In the genomic region with DNA sequence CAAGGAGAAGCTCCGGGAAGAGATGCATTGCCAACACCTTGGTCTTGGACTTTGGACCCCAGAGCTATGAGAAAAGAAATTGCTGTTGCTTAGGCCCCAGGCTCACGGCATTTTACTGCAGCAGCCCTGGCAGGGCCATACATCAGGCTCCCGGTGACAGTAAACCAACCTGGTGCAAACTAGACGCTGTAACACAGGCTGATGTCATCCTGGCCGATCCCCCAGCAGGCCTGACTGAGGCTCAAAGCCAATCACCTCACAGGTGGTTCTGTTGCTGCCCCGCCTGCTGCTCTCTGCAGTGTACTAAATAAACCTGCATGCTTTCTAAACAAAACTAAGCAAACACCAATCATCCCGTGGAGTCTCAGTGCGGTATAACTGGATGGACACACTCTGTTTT, we compare ENCODE assay signal across 10 mouse cellular contexts. TPM values are rescaled to one million over a fixed set of nuclear protein-coding genes. Genes with fewer than 3 reads are reported as not detected.
DNase-seq lines count a peak whose midpoint lies in the region; ATAC-seq and TF ChIP-seq lines count a peak whose summit lies in the region.
"Had no signal": no experiment of that assay in that cellular context is flagged by ENCODE, and none has a peak within 500 bp of the region (broad histone marks: within the 10 kb centered on the region; RNA-seq: fewer than 3 reads in every experiment).

No protein-coding gene starts in this region.

- no peaks in the 10 kb centered on the region for H3K27me3 ChIP-seq in cerebellum, adult 2 months (ENCODE audit: control insufficient read depth, insufficient read depth, low read length)
- no peaks in the 10 kb centered on the region for H3K27me3 ChIP-seq in limb, embryonic 15.5 days
- H3K27me3 ChIP-seq in forebrain, postnatal 0 days (ENCODE audit: insufficient read depth, low read length): no peaks in the 10 kb centered on the region
- H3K27me3 ChIP-seq: midbrain, embryonic 12.5 days had no signal

- peak; percentile 50 to 66 for DNase-seq in cerebellum, adult 2 months
- peak; percentile 32 for DNase-seq in kidney, adult 9 months
- DNase-seq in kidney, postnatal 36 days: no peak
- DNase-seq in forebrain, postnatal 0 days: no peak
- no peak for DNase-seq in thymus, postnatal 0 days (ENCODE audit: low spot score)

- H3K27ac ChIP-seq in cerebellum, adult 2 months (ENCODE audit: insufficient read depth, low read length): no peak overlapping the region
- peak overlapping the region; percentile 17 for H3K27ac ChIP-seq in embryonic fibroblast, embryonic 13.5 days (ENCODE audit: insufficient read depth, low read length)
- peak overlapping the region; percentile 51 for H3K27ac ChIP-seq in limb, embryonic 15.5 days
- no peak overlapping the region for H3K27ac ChIP-seq in forebrain, postnatal 0 days (ENCODE audit: low read depth, low read length)
- H3K27ac ChIP-seq: left cerebral cortex, adult 2 months; midbrain, embryonic 12.5 days had no signal

- H3K36me3 ChIP-seq in limb, embryonic 15.5 days: no peaks in the 10 kb centered on the region
- H3K36me3 ChIP-seq in forebrain, postnatal 0 days (ENCODE audit: insufficient read depth): no peaks in the 10 kb centered on the region
- H3K36me3 ChIP-seq: midbrain, embryonic 12.5 days had no signal

- no peak overlapping the region for H3K4me3 ChIP-seq in cerebellum, adult 2 months (replicated peaks; ENCODE audit: insufficient read depth, low read depth, low read length)
- no peak overlapping the region for H3K4me3 ChIP-seq in embryonic fibroblast, embryonic 13.5 days (ENCODE audit: insufficient read depth, low read length)
- H3K4me3 ChIP-seq in limb, embryonic 15.5 days: no peak overlapping the region
- H3K4me3 ChIP-seq in forebrain, postnatal 0 days (ENCODE audit: low read depth, low read length): no peak overlapping the region
- H3K4me3 ChIP-seq: left cerebral cortex, adult 2 months; midbrain, embryonic 12.5 days had no signal

- WGBS in cerebellum, adult 2 months: 29% methylated on average over 8 of the region's 8 CpGs
- WGBS in limb, embryonic 15.5 days: 28% methylated on average over 8 of the region's 8 CpGs
- 66% methylated on average over 8 of the region's 8 CpGs for WGBS in forebrain, postnatal 0 days

- TF ChIP-seq POLR2A in cerebellum, adult 2 months (IDR thresholded peaks at IDR 0.05; ENCODE audit: borderline replicate concordance, insufficient read depth, low read length): no peak
- no peak for TF ChIP-seq POLR2A in embryonic fibroblast, embryonic 13.5 days (IDR thresholded peaks at IDR 0.05; ENCODE audit: low read depth, low read length)

- H3K9ac ChIP-seq in limb, embryonic 15.5 days: no peak overlapping the region
- no peak overlapping the region for H3K9ac ChIP-seq in forebrain, postnatal 0 days
- H3K9ac ChIP-seq: midbrain, embryonic 12.5 days had no signal

- ATAC-seq in cerebellum, adult (ENCODE audit: insufficient number of reproducible peaks, low FRiP score, low TSS enrichment): no peak
- ATAC-seq in limb, embryonic 15.5 days (ENCODE audit: insufficient number of reproducible peaks, low FRiP score, low TSS enrichment, low read depth): no peak
- no peak for ATAC-seq in forebrain, postnatal 0 days

- H3K4me2 ChIP-seq in limb, embryonic 15.5 days: no peak overlapping the region
- no peak overlapping the region for H3K4me2 ChIP-seq in forebrain, postnatal 0 days (ENCODE audit: low read depth)
- H3K4me2 ChIP-seq: midbrain, embryonic 12.5 days had no signal

- TF ChIP-seq CTCF in cerebellum, adult 2 months (IDR thresholded peaks at IDR 0.05; ENCODE audit: borderline replicate concordance, insufficient read depth, low read depth, low read length): no peak
- TF ChIP-seq CTCF in embryonic fibroblast, embryonic 13.5 days (IDR thresholded peaks at IDR 0.05; ENCODE audit: borderline replicate concordance, insufficient read depth, low read length): no peak
- no peak for TF ChIP-seq CTCF in forebrain, postnatal 0 days (IDR thresholded peaks at IDR 0.05; ENCODE audit: low read depth)

- no peaks in the 10 kb centered on the region for H3K9me3 ChIP-seq in limb, embryonic 15.5 days
- no peaks in the 10 kb centered on the region for H3K9me3 ChIP-seq in forebrain, postnatal 0 days (ENCODE audit: low read length)
- H3K9me3 ChIP-seq: midbrain, embryonic 12.5 days had no signal

- peaks cover 10% of the 10 kb centered on the region; the same call in 1 of the 2 replicates for H3K4me1 ChIP-seq in cerebellum, adult 2 months (ENCODE audit: control insufficient read depth, insufficient read depth, low read length)
- peaks cover 51% of the 10 kb centered on the region for H3K4me1 ChIP-seq in embryonic fibroblast, embryonic 13.5 days (ENCODE audit: control insufficient read depth, insufficient read depth, low read length)
- peaks cover 49% of the 10 kb centered on the region for H3K4me1 ChIP-seq in limb, embryonic 15.5 days
- H3K4me1 ChIP-seq in forebrain, postnatal 0 days (ENCODE audit: insufficient read depth): no peaks in the 10 kb centered on the region

RNA-seq across cellular contexts. Expression of a gene that starts 9.1 kb away (rescaled TPM):
- polyA plus RNA-seq in cerebellum, adult 2 months (2012; rRNA removed): 18.1 and 20.9 TPM in 2 replicates
- 76.8 and 82.4 TPM in 2 replicates for polyA plus RNA-seq in embryonic fibroblast, embryonic 13.5 days (2011; ENCODE audit: insufficient read length, low read depth, missing spikeins)
- polyA plus RNA-seq in limb, embryonic 15.5 days (2015; fragmentation: Nextera tagmentation; extraction: Ambion mirVana): 17.1 and 18.6 TPM in 2 replicates
- total RNA-seq in forebrain, postnatal 0 days (2014; rRNA removed): 9.8 TPM in 2 replicates
- polyA plus RNA-seq in forebrain, postnatal 0 days (2015; fragmentation: Nextera tagmentation; extraction: Ambion mirVana): 11.7 and 16.0 TPM in 2 replicates
- polyA plus RNA-seq in thymus, postnatal 0 days (2015; fragmentation: Nextera tagmentation; extraction: Ambion mirVana): 4.8 and 5.0 TPM in 2 replicates

RNA-seq across cellular contexts. Expression of a gene that starts 24.4 kb away (rescaled TPM):
- 27.3 and 27.8 TPM in 2 replicates for polyA plus RNA-seq in cerebellum, adult 2 months (2012; rRNA removed)
- 20.4 and 22.4 TPM in 2 replicates for polyA plus RNA-seq in embryonic fibroblast, embryonic 13.5 days (2011; ENCODE audit: insufficient read length, low read depth, missing spikeins)
- 70.4 and 76.0 TPM in 2 replicates for polyA plus RNA-seq in limb, embryonic 15.5 days (2015; fragmentation: Nextera tagmentation; extraction: Ambion mirVana)
- total RNA-seq in forebrain, postnatal 0 days (2014; rRNA removed): 40.3 and 55.4 TPM in 2 replicates
- polyA plus RNA-seq in forebrain, postnatal 0 days (2015; fragmentation: Nextera tagmentation; extraction: Ambion mirVana): 54.2 and 69.3 TPM in 2 replicates
- 139 and 143 TPM in 2 replicates for polyA plus RNA-seq in thymus, postnatal 0 days (2015; fragmentation: Nextera tagmentation; extraction: Ambion mirVana)

RNA-seq across cellular contexts. Expression of a gene that starts 24.5 kb away (rescaled TPM):
- polyA plus RNA-seq in cerebellum, adult 2 months (2012; rRNA removed): 33.0 and 34.8 TPM in 2 replicates
- 37.1 and 38.7 TPM in 2 replicates for polyA plus RNA-seq in embryonic fibroblast, embryonic 13.5 days (2011; ENCODE audit: insufficient read length, low read depth, missing spikeins)
- polyA plus RNA-seq in limb, embryonic 15.5 days (2015; fragmentation: Nextera tagmentation; extraction: Ambion mirVana): 83.4 and 86.0 TPM in 2 replicates
- 41.4 and 55.9 TPM in 2 replicates for total RNA-seq in forebrain, postnatal 0 days (2014; rRNA removed)
- polyA plus RNA-seq in forebrain, postnatal 0 days (2015; fragmentation: Nextera tagmentation; extraction: Ambion mirVana): 48.1 and 50.1 TPM in 2 replicates
- 58.6 and 62.2 TPM in 2 replicates for polyA plus RNA-seq in thymus, postnatal 0 days (2015; fragmentation: Nextera tagmentation; extraction: Ambion mirVana)

RNA-seq across cellular contexts. Expression of a gene that starts 33.5 kb away (rescaled TPM):
- 33.0 and 34.2 TPM in 2 replicates for polyA plus RNA-seq in cerebellum, adult 2 months (2012; rRNA removed)
- polyA plus RNA-seq in embryonic fibroblast, embryonic 13.5 days (2011; ENCODE audit: insufficient read length, low read depth, missing spikeins): 30.7 and 36.6 TPM in 2 replicates
- polyA plus RNA-seq in limb, embryonic 15.5 days (2015; fragmentation: Nextera tagmentation; extraction: Ambion mirVana): 41.4 and 48.0 TPM in 2 replicates
- total RNA-seq in forebrain, postnatal 0 days (2014; rRNA removed): 29.9 and 38.2 TPM in 2 replicates
- 46.8 and 52.4 TPM in 2 replicates for polyA plus RNA-seq in forebrain, postnatal 0 days (2015; fragmentation: Nextera tagmentation; extraction: Ambion mirVana)
- 32.6 and 35.3 TPM in 2 replicates for polyA plus RNA-seq in thymus, postnatal 0 days (2015; fragmentation: Nextera tagmentation; extraction: Ambion mirVana)

RNA-seq across cellular contexts. Expression of a gene that starts 34.2 kb away (rescaled TPM):
- 361 and 389 TPM in 2 replicates for polyA plus RNA-seq in cerebellum, adult 2 months (2012; rRNA removed)
- 301 and 306 TPM in 2 replicates for polyA plus RNA-seq in embryonic fibroblast, embryonic 13.5 days (2011; ENCODE audit: insufficient read length, low read depth, missing spikeins)
- polyA plus RNA-seq in limb, embryonic 15.5 days (2015; fragmentation: Nextera tagmentation; extraction: Ambion mirVana): 596 and 658 TPM in 2 replicates
- total RNA-seq in forebrain, postnatal 0 days (2014; rRNA removed): 249 and 262 TPM in 2 replicates
- 477 and 486 TPM in 2 replicates for polyA plus RNA-seq in forebrain, postnatal 0 days (2015; fragmentation: Nextera tagmentation; extraction: Ambion mirVana)
- 853 and 857 TPM in 2 replicates for polyA plus RNA-seq in thymus, postnatal 0 days (2015; fragmentation: Nextera tagmentation; extraction: Ambion mirVana)

Comparison
In these comparisons a context has a peak if more than half of its experiments do, and no peak if none do; other contexts are left out.
1. DNase-seq: peak in cerebellum, adult 2 months (2 of 2) and kidney, adult 9 months (single experiment); none in kidney, postnatal 36 days (0 of 2), forebrain, postnatal 0 days (single experiment) and thymus, postnatal 0 days (single experiment).
2. H3K27ac ChIP-seq: peak in embryonic fibroblast, embryonic 13.5 days (single experiment) and limb, embryonic 15.5 days (single experiment); none in cerebellum, adult 2 months (single experiment) and forebrain, postnatal 0 days (single experiment).